Mouse (Mus musculus) CH12.LX (cell line): Measurements from ENCODE around the gene Oprd1. TPM values are rescaled to one million over a fixed set of nuclear protein-coding genes. Genes with fewer than 3 reads are reported as not detected.

Experiments used
- DNase-seq: peaks from one replicate; pipeline ENCODE4 v3.0.0-alpha.2; 2013; ENCODE audit errors: extremely low read depth
- H3K27ac ChIP-seq: 2 replicates; pipeline ENCODE4 v1.5.1; 2012; ENCODE audit warnings: low read depth, mild to moderate bottlenecking, control low read depth, moderate library complexity; ENCODE audit not compliant: insufficient read depth
- H3K27me3 ChIP-seq: replicated peaks from 2 replicates; pipeline ENCODE3; 2012; ENCODE audit warnings: inconsistent platforms
- H3K36me3 ChIP-seq, 2 experiments: replicated peaks in 1 of 2; 2 replicates each; pipeline versions ENCODE3 to v1.6.1; 2012; ENCODE audit warnings: inconsistent platforms in 1 of 2, low read length in 1 of 2, mild to moderate bottlenecking in 1 of 2, mixed read lengths in 1 of 2, moderate library complexity in 1 of 2; ENCODE audit not compliant: control insufficient read depth in 1 of 2, insufficient read depth in 1 of 2
- H3K4me1 ChIP-seq, 2 experiments: 2 replicates each; pipeline ENCODE4 v1.6.1; 2012; ENCODE audit warnings: inconsistent platforms in 1 of 2, moderate library complexity in 1 of 2; ENCODE audit not compliant: insufficient read depth in 2 of 2, control insufficient read depth in 1 of 2
- H3K4me2 ChIP-seq: 2 replicates; pipeline ENCODE4 v1.6.1; 2012; ENCODE audit warnings: low read depth, mild to moderate bottlenecking, control low read depth; ENCODE audit not compliant: poor library complexity, insufficient read depth, severe bottlenecking
- H3K4me3 ChIP-seq, 3 experiments: fragments of 150-350 bp in 1 of 3; sonication (generic) in 1 of 3; replicated peaks in 1 of 3; 2 replicates each; pipeline versions ENCODE3 to v1.5.1; 2011 to 2012; ENCODE audit warnings: low read depth in 2 of 3, low read length in 2 of 3, mild to moderate bottlenecking in 2 of 3, moderate library complexity in 2 of 3, control low read depth in 1 of 3, improper control_type of control experiment in 1 of 3, inconsistent platforms in 1 of 3, mixed read lengths in 1 of 3; ENCODE audit not compliant: poor library complexity in 1 of 3
- H3K79me2 ChIP-seq: replicated peaks from 2 replicates; pipeline ENCODE4 v1.6.1; 2012; ENCODE audit warnings: mild to moderate bottlenecking, moderate library complexity; ENCODE audit not compliant: control insufficient read depth, poor library complexity, insufficient read depth, severe bottlenecking; ENCODE audit errors: extremely low read depth
- H3K9ac ChIP-seq: 2 replicates; pipeline ENCODE4 v1.6.1; 2012; ENCODE audit warnings: low read depth, mild to moderate bottlenecking, control low read depth, moderate library complexity; ENCODE audit not compliant: insufficient read depth
- H3K9me3 ChIP-seq: replicated peaks from 2 replicates; pipeline ENCODE3; 2012; ENCODE audit warnings: low read length, inconsistent platforms, mixed read lengths
- BHLHE40 ChIP-seq: IDR thresholded peaks from 2 replicates; pipeline ENCODE4 v1.6.1; 2011; ENCODE audit warnings: mild to moderate bottlenecking, low read depth, low read length, improper control_type of control experiment
- CTCF ChIP-seq, 2 experiments: IDR thresholded peaks in 1 of 2; conservative IDR thresholded peaks in 1 of 2; 2 replicates each; pipeline ENCODE4 v1.5.1; 2011 to 2012; ENCODE audit warnings: low read depth in 2 of 2, low read length in 2 of 2, improper control_type of control experiment in 1 of 2, inconsistent platforms in 1 of 2, mild to moderate bottlenecking in 1 of 2, moderate library complexity in 1 of 2
- E2F4 ChIP-seq: IDR thresholded peaks from 2 replicates; pipeline ENCODE4 v1.6.1; 2011; ENCODE audit warnings: low read depth, low read length, improper control_type of control experiment; ENCODE audit not compliant: insufficient replicate concordance
- ELF1 ChIP-seq: IDR thresholded peaks from 2 replicates; pipeline ENCODE4 v1.6.1; 2014; ENCODE audit warnings: low read depth, mild to moderate bottlenecking, inconsistent platforms, low read length, improper control_type of control experiment
- ETS1 ChIP-seq: conservative IDR thresholded peaks from 2 replicates; pipeline ENCODE4 v1.6.1; 2012; ENCODE audit warnings: low read depth, mild to moderate bottlenecking, inconsistent platforms, low read length, improper control_type of control experiment, moderate library complexity
- JUND ChIP-seq: conservative IDR thresholded peaks from 2 replicates; pipeline ENCODE4 v1.6.1; 2011; ENCODE audit warnings: low read depth, low read length, improper control_type of control experiment
- MXI1 ChIP-seq: IDR thresholded peaks from 2 replicates; pipeline ENCODE4 v1.6.1; 2011; ENCODE audit warnings: mild to moderate bottlenecking, low read depth, low read length, improper control_type of control experiment
- MYC ChIP-seq: IDR thresholded peaks from 2 replicates; pipeline ENCODE4 v1.6.1; 2011; ENCODE audit warnings: low read depth, mild to moderate bottlenecking, improper control_type of control experiment, low read length
- NELFE ChIP-seq: IDR thresholded peaks from 2 replicates; pipeline ENCODE4 v1.6.1; 2011; ENCODE audit warnings: low read depth, low read length, improper control_type of control experiment
- NRF1 ChIP-seq: IDR thresholded peaks from 2 replicates; pipeline ENCODE4 v1.6.1; 2014; ENCODE audit warnings: low read depth, mild to moderate bottlenecking, inconsistent platforms, low read length, improper control_type of control experiment, moderate library complexity
- POLR2A ChIP-seq: IDR thresholded peaks from 2 replicates; pipeline ENCODE4 v1.6.1; 2011; ENCODE audit warnings: low read depth, mild to moderate bottlenecking, improper control_type of control experiment, low read length
- RAD21 ChIP-seq: IDR thresholded peaks from 2 replicates; pipeline ENCODE4 v1.6.1; 2011; ENCODE audit warnings: low read depth, mild to moderate bottlenecking, low read length, improper control_type of control experiment, moderate library complexity
- RCOR1 ChIP-seq: conservative IDR thresholded peaks from 2 replicates; pipeline ENCODE4 v1.6.1; 2012; ENCODE audit warnings: low read depth, mild to moderate bottlenecking, inconsistent platforms, low read length, improper control_type of control experiment
- TCF12 ChIP-seq: IDR thresholded peaks from 2 replicates; pipeline ENCODE4 v1.6.1; 2014; ENCODE audit warnings: low read depth, mild to moderate bottlenecking, inconsistent platforms, low read length, improper control_type of control experiment
- USF2 ChIP-seq: conservative IDR thresholded peaks from 2 replicates; pipeline ENCODE4 v1.6.1; 2011; ENCODE audit warnings: low read depth, low read length, improper control_type of control experiment
- ZKSCAN1 ChIP-seq: IDR thresholded peaks from 2 replicates; pipeline ENCODE4 v1.6.1; 2012; ENCODE audit warnings: low read depth, inconsistent platforms, low read length, improper control_type of control experiment, borderline replicate concordance
- ZMIZ1 ChIP-seq: IDR thresholded peaks from 2 replicates; pipeline ENCODE4 v1.6.1; 2012; ENCODE audit warnings: low read depth, mild to moderate bottlenecking, inconsistent platforms, low read length, improper control_type of control experiment
- ZNF384 ChIP-seq: IDR thresholded peaks from 2 replicates; pipeline ENCODE4 v1.6.1; 2012; ENCODE audit warnings: low read depth, low read length, improper control_type of control experiment, inconsistent platforms
- dilution Hi-C: fragments of 300-500 bp; cut with MboI; formaldehyde crosslinking; loops from 2 replicates; pipeline ENCODE4 v1.14.3; 2020; ENCODE audit warnings: low sequenced_read_pairs; ENCODE audit not compliant: extremely low pct_unique_long_range_greater_than_20kb, extremely low pct_ligation_motif_present
- in situ Hi-C: fragments of 300-500 bp; cut with MboI; formaldehyde crosslinking; loops from 3 replicates; pipeline ENCODE4 v1.14.3; 2019; ENCODE audit warnings: low sequenced_read_pairs, low pct_ligation_motif_present, low pct_unique_long_range_greater_than_20kb, mixed read lengths
- polyA plus RNA-seq: library from polyadenylated mRNA; unstranded; fragments of >175 nt; gene quantifications from 2 replicates; pipeline ENCODE4 v1.2.1, GENCODE M21; 2012; ENCODE audit warnings: low read depth; ENCODE audit not compliant: insufficient read length
- total RNA-seq, 2 experiments: library from RNA; depleted of rRNA; stranded (reverse); fragments of 300-350 nt in 1 of 2; fragments of >200 nt in 1 of 2; gene quantifications; 2 replicates each; pipeline ENCODE4 v1.2.3; 2012 to 2014

Oprd1 gene
- total and polyA plus RNA-seq, 3 experiments: not detected

- H3K4me3 ChIP-seq: no peak overlapping the region
- peaks cover 4% of the 10 kb centered on the region for H3K9me3 ChIP-seq
- peaks cover 0 to 4% of the 10 kb centered on the region in 2 experiments; a peak in 2 of 4 replicates for H3K4me1 ChIP-seq
- H3K4me2 ChIP-seq: no peak overlapping the region
- H3K9ac ChIP-seq: no peak overlapping the region
- H3K36me3 ChIP-seq: no peaks in the 10 kb centered on the region
- in situ Hi-C loops (loop anchor here (10.0 kb wide), 1 partner anchor 75 kb away; no protein-coding TSS in a partner anchor), dilution Hi-C loops (no loop called here)
- TF ChIP-seq RAD21 (no peak), ETS1 (no peak), RCOR1 (no peak), POLR2A (no peak), MYC (no peak), ELF1 (no peak), CTCF (conservative IDR thresholded peaks at IDR 0.05 in 1 of 2, IDR thresholded peaks at IDR 0.05 in 1 of 2; ENCODE audit: low read depth in 2 of 2, low read length in 2 of 2) (no peak), BHLHE40 (no peak), TCF12 (no peak), NRF1 (no peak), NELFE (no peak), MXI1 (no peak), ZMIZ1 (no peak), JUND (no peak), ZKSCAN1 (no peak), E2F4 (no peak)
- H3K27me3 ChIP-seq: no peaks in the 10 kb centered on the region
- DNase-seq: no peak
- no peak overlapping the region for H3K27ac ChIP-seq
- no peaks in the 10 kb centered on the region for H3K79me2 ChIP-seq
These were observed 25.5 kb upstream of the Oprd1 start for GRCm38 (mm10) chr4:132169761-132170160.

GRCm38 (mm10) chr4:132169271-132169670 is 25.0 kb upstream of the Oprd1 start:
- Histone ChIP-seq H3K4me1 (peaks cover 0 to 4% of the 10 kb centered on the region in 2 experiments; a peak in 2 of 4 replicates), H3K9me3 (peaks cover 4% of the 10 kb centered on the region), H3K36me3 (no peaks in the 10 kb centered on the region), H3K27ac (no peak overlapping the region), H3K9ac (no peak overlapping the region), H3K4me2 (no peak overlapping the region), H3K79me2 (no peaks in the 10 kb centered on the region), H3K27me3 (no peaks in the 10 kb centered on the region), H3K4me3 (no peak overlapping the region)
- DNase-seq: no peak
- in situ Hi-C loops: no loop called here
- TF ChIP-seq USF2 (no peak), ZNF384 (no peak)
- dilution Hi-C loops: no loop called here
